Mouse (Mus musculus): ENCODE measurements around the gene Mcm10.

GRCm38 (mm10) chr2:5027057-5027456 lies 14.5 kb upstream of the Mcm10 start:
- TF ChIP-seq CTCF (conservative IDR thresholded peaks at IDR 0.05; ENCODE audit: low read length) (no peak), POU5F1 (IDR thresholded peaks at IDR 0.05; ENCODE audit: borderline replicate concordance, low read length) (no peak)

All from E14TG2a.4 (cell line).